Mouse (Mus musculus): ENCODE measurements at regions not wholly inside any gene's neighbourhood (a gene's known extent, or its start where the extent isn't known, plus 50 kb on each side); places are given as distances from the start of the nearest gene placed in this dataset.

DNA sequence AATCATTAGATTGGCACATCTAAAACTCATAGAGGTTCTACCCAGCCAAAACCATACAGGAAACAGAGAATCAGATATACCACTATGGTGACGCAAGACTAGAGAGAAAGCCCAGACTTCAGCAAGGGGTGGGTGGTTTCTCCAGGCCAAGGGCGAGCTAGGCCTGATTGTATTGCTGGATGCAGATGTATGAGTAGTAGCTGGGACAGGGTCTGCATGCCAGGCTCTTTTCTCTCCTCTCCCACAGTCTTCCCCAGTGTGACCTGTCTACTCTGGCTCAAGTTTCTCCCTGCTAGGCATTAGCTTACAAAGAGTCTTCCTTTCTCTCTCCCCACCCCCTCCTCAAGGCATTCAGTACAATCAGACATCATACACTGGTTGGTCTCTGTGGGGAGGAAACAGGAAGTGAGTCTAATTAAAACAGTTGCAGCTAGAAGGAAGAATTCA, 181.8 kb upstream of the Sesn3 start:
- no peak for TF ChIP-seq CTCF (conservative IDR thresholded peaks at IDR 0.05)
- no peak overlapping the region for H3K4me3 ChIP-seq
- no peak for DNase-seq (ENCODE audit: low spot score in 2 of 2)
- no peak overlapping the region for H3K27ac ChIP-seq

DNA sequence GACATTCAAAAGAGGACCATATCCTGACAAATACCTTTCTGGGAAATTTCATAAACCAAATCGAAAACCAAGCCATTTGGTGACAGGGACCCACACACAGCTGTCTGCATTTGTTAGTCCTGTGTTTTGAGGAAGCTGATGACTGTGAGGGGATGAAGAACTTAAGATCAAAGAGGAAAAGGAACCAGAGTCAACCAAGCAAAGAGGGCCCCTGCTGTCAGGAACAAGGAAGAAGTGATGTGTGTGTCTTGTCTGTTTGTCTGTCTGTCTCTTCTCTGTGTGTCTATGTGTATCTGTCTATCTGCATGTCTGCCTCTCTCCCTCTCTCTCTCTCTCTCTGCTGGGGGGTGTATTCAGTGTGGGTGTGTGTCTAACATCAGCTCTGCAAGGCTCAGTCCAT, 171.3 kb upstream of the Sesn3 start:
- H3K27ac ChIP-seq: no peak overlapping the region
- TF ChIP-seq CTCF (conservative IDR thresholded peaks at IDR 0.05): no peak
- DNase-seq (ENCODE audit: low spot score in 2 of 2): no peak
- no peak overlapping the region for H3K4me3 ChIP-seq

GRCm38 (mm10) chr9:14104921-14105320, 169.9 kb upstream of the Sesn3 start:
- no peak for TF ChIP-seq CTCF (conservative IDR thresholded peaks at IDR 0.05)
- H3K4me3 ChIP-seq: no peak overlapping the region
- DNase-seq (ENCODE audit: low spot score in 2 of 2): no peak
- no peak overlapping the region for H3K27ac ChIP-seq

DNA sequence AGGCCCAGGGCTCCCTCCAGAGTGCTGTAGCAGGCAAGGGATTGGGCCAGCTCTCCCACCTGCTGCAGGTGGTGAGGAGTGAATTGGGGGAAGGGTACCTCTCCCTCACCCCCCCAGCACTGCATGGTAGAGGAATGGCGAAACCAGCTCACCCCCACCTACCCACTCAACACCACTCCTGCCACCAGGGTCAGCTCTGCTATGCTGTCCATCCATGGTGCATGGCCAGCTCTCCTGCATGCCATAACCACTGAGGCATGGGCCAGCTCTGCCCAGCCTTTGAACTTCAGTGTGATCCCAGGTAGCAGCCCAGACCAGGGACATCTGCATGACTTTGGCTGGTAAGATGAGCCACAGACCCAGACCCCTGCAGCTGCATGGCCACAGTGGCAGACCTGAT, 168.5 kb upstream of the Sesn3 start:
- no peak for TF ChIP-seq CTCF (conservative IDR thresholded peaks at IDR 0.05)
- DNase-seq (ENCODE audit: low spot score in 2 of 2): no peak
- Histone ChIP-seq H3K27ac (no peak overlapping the region), H3K4me3 (no peak overlapping the region)

- H3K27ac ChIP-seq: no peak overlapping the region
- no peak for DNase-seq (ENCODE audit: low spot score in 2 of 2)
- H3K4me3 ChIP-seq: no peak overlapping the region
- no peak for TF ChIP-seq CTCF (conservative IDR thresholded peaks at IDR 0.05)
Measured at GRCm38 (mm10) chr9:14108798-14109197, 166.1 kb upstream of the Sesn3 start.

DNA sequence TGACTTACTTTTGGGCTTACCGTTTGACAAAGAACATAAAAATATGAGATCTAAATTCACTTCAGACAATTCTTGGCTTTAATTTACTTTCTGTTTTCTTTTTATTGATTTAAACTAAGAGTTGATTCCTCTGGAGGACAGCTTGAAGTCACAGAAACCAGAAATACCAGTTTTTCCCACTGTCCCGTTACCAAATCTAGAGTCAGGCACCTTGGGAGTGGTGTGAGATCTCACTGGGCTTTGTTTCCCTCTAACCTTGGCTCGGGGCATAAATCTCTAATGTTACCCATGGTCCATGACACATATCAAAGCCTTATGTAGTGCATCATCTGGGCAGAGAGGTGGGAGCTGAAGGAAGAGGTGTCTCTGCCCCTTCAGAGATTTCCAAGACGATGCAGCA, 165.4 kb upstream of the Sesn3 start:
- H3K27ac ChIP-seq: no peak overlapping the region
- no peak for TF ChIP-seq CTCF (conservative IDR thresholded peaks at IDR 0.05)
- no peak overlapping the region for H3K4me3 ChIP-seq
- no peak for DNase-seq (ENCODE audit: low spot score in 2 of 2)

GRCm38 (mm10) chr9:14111713-14112112, 163.2 kb upstream of the Sesn3 start:
- Histone ChIP-seq H3K4me3 (no peak overlapping the region), H3K27ac (no peak overlapping the region)
- DNase-seq (ENCODE audit: low spot score in 2 of 2): no peak
- TF ChIP-seq CTCF (conservative IDR thresholded peaks at IDR 0.05): no peak

DNA sequence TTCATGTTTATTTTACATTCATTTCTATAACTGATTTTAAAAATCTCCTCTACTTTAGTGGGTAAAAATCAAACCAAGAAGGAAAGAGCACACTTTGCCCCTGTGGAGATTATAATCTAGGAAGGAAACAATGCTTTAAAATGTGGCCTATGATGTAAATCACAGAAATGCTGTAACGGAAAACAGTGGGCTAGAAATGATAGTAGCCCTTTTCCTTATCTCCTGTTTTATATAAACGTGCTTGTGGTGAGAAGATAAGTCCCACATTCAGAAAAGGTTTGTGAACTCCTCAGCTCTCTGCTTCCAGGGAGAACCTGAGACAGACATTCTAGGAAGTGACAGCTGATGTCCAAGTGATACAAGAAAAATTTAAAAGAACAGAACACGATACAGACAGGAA, 159.3 kb upstream of the Sesn3 start:
- TF ChIP-seq CTCF (conservative IDR thresholded peaks at IDR 0.05): no peak
- DNase-seq (ENCODE audit: low spot score in 2 of 2): no peak

DNA sequence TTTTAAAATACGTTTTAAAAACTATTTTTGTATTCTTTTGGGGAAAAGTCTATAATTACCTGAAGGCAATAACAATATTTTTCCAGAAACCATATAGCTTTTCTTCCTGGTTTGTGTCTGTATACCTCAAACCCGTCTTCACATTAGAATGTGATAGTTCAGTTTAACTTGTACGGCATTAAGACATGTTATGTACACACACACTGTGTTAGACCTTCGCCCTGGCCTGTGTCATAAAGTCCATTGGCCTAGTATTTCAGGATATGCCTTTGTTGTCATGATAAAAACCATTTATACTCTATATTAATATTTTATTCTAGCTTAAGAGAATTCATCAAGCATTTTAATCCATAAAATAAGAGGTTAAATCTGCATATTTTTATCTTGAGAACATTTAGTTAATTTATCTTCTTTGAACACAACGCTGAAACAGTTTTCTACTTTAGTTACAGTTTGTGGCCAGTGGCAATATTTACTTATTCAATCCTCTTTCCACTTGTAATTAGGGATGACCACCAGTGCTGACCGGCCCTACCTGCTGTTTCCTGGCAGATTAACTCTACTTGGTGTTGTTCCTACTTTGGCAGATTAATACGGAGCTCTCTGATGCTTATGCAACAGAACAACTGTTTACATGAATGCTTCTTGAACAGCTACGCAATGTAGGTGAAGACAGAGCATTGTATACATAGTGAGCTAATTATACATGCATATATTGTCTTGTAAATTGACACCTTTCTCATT, 158.6 kb upstream of the Sesn3 start:
- no peak for DNase-seq (ENCODE audit: low spot score in 2 of 2)
- Histone ChIP-seq H3K27ac (no peak overlapping the region), H3K4me3 (no peak overlapping the region)
- TF ChIP-seq CTCF (conservative IDR thresholded peaks at IDR 0.05): no peak

More for the DNA sequence above, 159.3 kb upstream of the Sesn3 start:
- no peak overlapping the region for H3K4me3 ChIP-seq
- H3K27ac ChIP-seq: no peak overlapping the region

DNA sequence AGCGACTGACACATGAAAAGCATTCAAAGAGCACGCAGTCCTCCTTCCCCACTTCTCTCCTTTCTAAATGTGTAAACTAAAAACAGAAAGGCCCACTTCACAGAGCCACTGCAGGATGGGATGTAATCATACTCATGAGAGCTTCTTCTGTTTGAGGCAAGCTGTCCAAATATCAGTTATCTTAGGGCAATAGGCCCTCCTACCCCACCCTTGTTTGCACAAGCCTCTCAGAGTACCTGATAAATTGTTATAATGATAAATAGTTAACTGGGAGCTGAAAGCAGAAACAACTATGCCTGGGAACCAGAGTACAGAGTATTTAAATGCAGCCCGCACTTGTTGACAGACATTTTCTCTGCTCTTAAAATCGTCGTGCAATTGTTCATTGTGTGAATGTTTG, 141.5 kb upstream of the Sesn3 start:
- TF ChIP-seq CTCF (conservative IDR thresholded peaks at IDR 0.05): no peak
- Histone ChIP-seq H3K27ac (no peak overlapping the region), H3K4me3 (no peak overlapping the region)
- no peak for DNase-seq (ENCODE audit: low spot score in 2 of 2)

DNA sequence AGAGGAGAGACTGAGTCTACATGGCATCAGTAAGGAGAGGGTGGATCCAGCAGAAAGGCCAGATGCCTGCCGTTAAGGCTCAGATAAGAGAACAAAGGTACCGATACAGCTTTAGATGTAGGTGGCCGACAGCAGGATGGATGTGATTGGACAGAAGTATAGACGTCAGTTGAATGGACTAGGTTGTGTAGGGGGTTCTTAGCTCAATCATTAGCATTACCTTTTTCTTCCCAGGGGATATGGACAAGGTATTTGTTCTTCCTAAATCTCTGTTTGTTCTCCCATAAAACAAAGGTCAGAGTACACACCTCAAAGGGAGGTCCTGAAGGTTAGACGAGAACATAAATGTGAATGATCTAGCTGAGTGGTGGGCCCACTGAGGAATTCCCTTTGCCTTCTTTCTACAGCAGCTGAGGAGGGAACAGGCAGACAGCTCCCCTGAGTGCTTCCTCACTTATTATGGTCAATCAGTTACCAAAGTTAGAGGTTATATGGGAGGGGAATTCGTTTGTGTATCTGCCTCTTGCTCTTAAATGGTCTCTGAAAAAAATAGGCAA, 139.9 kb upstream of the Sesn3 start:
- DNase-seq (ENCODE audit: low spot score in 2 of 2): no peak
- Histone ChIP-seq H3K27ac (no peak overlapping the region), H3K4me3 (no peak overlapping the region)
- TF ChIP-seq CTCF (conservative IDR thresholded peaks at IDR 0.05): no peak

DNA sequence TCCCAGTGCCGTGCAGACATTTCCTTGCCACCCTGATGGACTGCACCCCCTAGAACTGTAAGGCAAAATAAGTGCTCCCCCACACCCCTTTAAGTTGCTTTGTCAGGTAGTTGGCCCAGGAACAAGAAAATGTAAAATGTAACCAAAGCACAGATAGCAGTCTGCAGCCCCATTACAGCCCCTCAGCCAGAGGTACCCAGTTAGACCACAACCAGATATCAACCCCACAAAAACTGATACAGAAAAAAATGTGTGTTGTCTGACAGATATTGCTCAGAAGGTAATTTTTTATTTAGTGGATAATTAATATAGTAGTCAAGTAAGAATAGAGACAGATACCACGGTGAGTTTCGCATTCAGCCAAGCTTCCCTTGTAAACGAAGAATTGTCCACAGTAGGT, 133.5 kb upstream of the Sesn3 start:
- Histone ChIP-seq H3K4me3 (no peak overlapping the region), H3K27ac (no peak overlapping the region)
- no peak for DNase-seq (ENCODE audit: low spot score in 2 of 2)
- no peak for TF ChIP-seq CTCF (conservative IDR thresholded peaks at IDR 0.05)

- no peak for DNase-seq (ENCODE audit: low spot score in 2 of 2)
- Histone ChIP-seq H3K27ac (no peak overlapping the region), H3K4me3 (no peak overlapping the region)
- no peak for TF ChIP-seq CTCF (conservative IDR thresholded peaks at IDR 0.05)
Measured at GRCm38 (mm10) chr9:14143988-14144387, 130.9 kb upstream of the Sesn3 start.

DNA sequence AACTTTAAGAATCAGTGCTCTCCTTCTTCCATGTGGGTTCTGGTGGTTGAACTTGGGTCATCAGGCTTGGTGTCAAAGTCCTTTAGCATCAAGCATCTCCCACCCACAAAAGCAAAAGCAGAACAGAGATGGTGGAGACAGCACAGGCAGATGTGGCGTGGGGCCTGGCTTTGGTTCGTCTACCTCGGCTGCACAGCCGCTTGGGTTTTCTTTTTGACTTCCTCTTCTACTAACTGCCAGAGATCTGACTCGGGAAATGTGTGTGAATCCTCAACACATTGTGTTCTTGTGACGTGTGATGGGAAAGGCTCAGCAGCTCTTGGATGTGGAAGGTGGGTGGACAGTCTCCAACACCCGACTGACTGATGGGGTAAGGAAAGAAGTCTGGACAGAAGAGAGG, 127.8 kb upstream of the Sesn3 start:
- H3K4me3 ChIP-seq: no peak overlapping the region
- TF ChIP-seq CTCF (conservative IDR thresholded peaks at IDR 0.05): no peak
- H3K27ac ChIP-seq: no peak overlapping the region
- DNase-seq (ENCODE audit: low spot score in 2 of 2): no peak

All from layer of hippocampus, adult 2 months (tissue).